Mouse (Mus musculus): Measurements from ENCODE around the gene Smarcd2.

Smarcd2 gene

GRCm38 (mm10) chr11:106272644-106273310 lies at the start of gene Smarcd2:
Gene Smarcd2, minus strand, starts transcription at chr11:106272972.
- peak; percentile 100 for DNase-seq

GRCm38 (mm10) chr11:106318406-106319366 lies 45.9 kb upstream of the Smarcd2 start:
- no peak for DNase-seq

- DNase-seq: no peak
Observed at GRCm38 (mm10) chr11:106317801-106318200, 45.0 kb upstream of the Smarcd2 start.

- DNase-seq: peak; percentile 41
Observed at GRCm38 (mm10) chr11:106316416-106316815, 43.6 kb upstream of the Smarcd2 start.

- no peak for DNase-seq
Observed at GRCm38 (mm10) chr11:106314333-106314812, 41.6 kb upstream of the Smarcd2 start, which contains the start of gene Cd79b. Gene Cd79b, minus strand, starts transcription at chr11:106314762.

- DNase-seq: no peak
Observed at GRCm38 (mm10) chr11:106313533-106313932, 40.8 kb upstream of the Smarcd2 start.

GRCm38 (mm10) chr11:106310123-106310522 lies 37.4 kb upstream of the Smarcd2 start:
- DNase-seq: no peak

- no peak for DNase-seq
Observed at GRCm38 (mm10) chr11:106308162-106308561, 35.4 kb upstream of the Smarcd2 start.

- no peak for DNase-seq
Observed at GRCm38 (mm10) chr11:106307432-106307831, 34.7 kb upstream of the Smarcd2 start.

GRCm38 (mm10) chr11:106306758-106307157 lies 34.0 kb upstream of the Smarcd2 start:
- no peak for DNase-seq

- DNase-seq: no peak
Observed at GRCm38 (mm10) chr11:106306065-106306385, 33.3 kb upstream of the Smarcd2 start.

- DNase-seq: no peak
Observed at GRCm38 (mm10) chr11:106305348-106306064, 32.7 kb upstream of the Smarcd2 start.

- DNase-seq: peak; percentile 64
Observed at GRCm38 (mm10) chr11:106302634-106303033, 29.9 kb upstream of the Smarcd2 start.

- no peak for DNase-seq
Observed at GRCm38 (mm10) chr11:106301765-106302164, 29.0 kb upstream of the Smarcd2 start, which contains the start of gene Gh. Gene Gh, minus strand, starts transcription at chr11:106301865.

- no peak for DNase-seq
Observed at GRCm38 (mm10) chr11:106291861-106292260, 19.1 kb upstream of the Smarcd2 start.

- DNase-seq: no peak
Observed at GRCm38 (mm10) chr11:106290376-106290775, 17.6 kb upstream of the Smarcd2 start.

- no peak for DNase-seq
Observed at GRCm38 (mm10) chr11:106289369-106289768, 16.6 kb upstream of the Smarcd2 start.

- DNase-seq: no peak
Observed at GRCm38 (mm10) chr11:106286987-106287386, 14.2 kb upstream of the Smarcd2 start.

- no peak for DNase-seq
Observed at GRCm38 (mm10) chr11:106286206-106286605, 13.4 kb upstream of the Smarcd2 start.

GRCm38 (mm10) chr11:106284126-106284525 lies 11.4 kb upstream of the Smarcd2 start:
- DNase-seq: no peak

- DNase-seq: no peak
Observed at GRCm38 (mm10) chr11:106283371-106283770, 10.6 kb upstream of the Smarcd2 start.

- DNase-seq: no peak
Observed at GRCm38 (mm10) chr11:106282452-106282851, 9.7 kb upstream of the Smarcd2 start.

GRCm38 (mm10) chr11:106276454-106276853 lies 3.7 kb upstream of the Smarcd2 start, which contains the start of gene Tcam1:
Gene Tcam1, plus strand, starts transcription at chr11:106276672.
- DNase-seq: peak; percentile 95

Measured in embryo, embryonic 11 days (tissue).